Mouse (Mus musculus) lung, adult 2 months (tissue): Measurements from ENCODE around the gene Myo1h.

Source experiments
- CTCF ChIP-seq: fragments of 200-500 bp; IDR thresholded peaks from 2 replicates; pipeline ENCODE4 v1.5.1; 2011; ENCODE audit warnings: mild to moderate bottlenecking, low read length, control low read depth; ENCODE audit not compliant: insufficient read depth
- POLR2A ChIP-seq: fragments of 200-500 bp; IDR thresholded peaks from 2 replicates; pipeline ENCODE4 v1.6.1; 2011; ENCODE audit warnings: low read depth, mild to moderate bottlenecking, control low read depth, low read length, borderline replicate concordance; ENCODE audit errors: extremely low read depth

- TF ChIP-seq POLR2A (no peak), CTCF (peak; percentile 82)
Measured at GRCm38 (mm10) chr5:114248174-114248589, 40.8 kb upstream of the Myo1h start.
